Mouse (Mus musculus) layer of hippocampus, adult 8-10 months (tissue): ENCODE measurements around the gene Prrt3. TPM values are rescaled to one million over a fixed set of nuclear protein-coding genes. Genes with fewer than 3 reads are reported as not detected.

ENCODE experiments used
- DNase-seq, 2 experiments: peaks; one replicate each; pipeline ENCODE4 v3.0.0; 2022; ENCODE audit warnings: low spot score in 2 of 2
- microRNA-seq, 2 experiments: library from miRNA; unstranded; fragments of <30 nt; microRNA quantifications; one replicate each; pipeline ENCODE4 v1.2.0; 2022
- total RNA-seq, 4 experiments: library from RNA; stranded (reverse); gene quantifications; 2 replicates each; pipeline ENCODE4 v1.2.4; 2022

The Prrt3 gene
- total RNA-seq, 4 experiments from 2014 or later = 45.3 to 51.3 (median 49.8) TPM

GRCm38 (mm10) chr6:113451839-113452238, 49.9 kb downstream of the Prrt3 start:
- no peak for DNase-seq

GRCm38 (mm10) chr6:113447639-113448038, 54.1 kb downstream of the Prrt3 start:
- no peak for DNase-seq

- no peak for DNase-seq
Observed at GRCm38 (mm10) chr6:113444207-113444965, 57.3 kb downstream of the Prrt3 start.

Small RNA genes within 50 kb of the gene (microRNA-seq; reads per million reads assigned to microRNA genes)
- gene Gm23365 = 0 reads per million in 2 experiments

Other genes starting within 250 kb of the Prrt3 start
- gene Cpne9, start 219.6 kb downstream of the Prrt3 start, total RNA-seq = 10 to 100 TPM; 19.5 to 24.2 (median 19.9) TPM
- gene Brpf1, start 194.8 kb downstream of the Prrt3 start, total RNA-seq = 10 to 100 TPM; 36.8 to 40.5 (median 38.4) TPM
- 10 to 100 TPM in 2 of 4 experiments, 1 to 10 TPM in 2; 7.6 to 11.1 (median 9.4) TPM for gene Ogg1, start 175.0 kb downstream of the Prrt3 start, total RNA-seq
- 10 to 100 TPM; 57.2 to 74.1 (median 63.7) TPM for gene Camk1, start 157.9 kb downstream of the Prrt3 start, total RNA-seq
- 10 to 100 TPM; 43.4 to 49.8 (median 47.7) TPM for gene Tada3, start 124.0 kb downstream of the Prrt3 start, total RNA-seq
- 100 to 1,000 TPM; 282 to 324 (median 303) TPM for gene Arpc4, start 123.8 kb downstream of the Prrt3 start, total RNA-seq
- 10 to 100 TPM; 17.2 to 21.6 (median 19.6) TPM for gene Ttll3, start 112.7 kb downstream of the Prrt3 start, total RNA-seq
- 10 to 100 TPM; 27.4 to 39.1 (median 35.2) TPM for gene Rpusd3, start 82.6 kb downstream of the Prrt3 start, total RNA-seq
- gene Cidec, start 66.2 kb downstream of the Prrt3 start, total RNA-seq = not detected
- gene Jagn1, start 59.4 kb downstream of the Prrt3 start, total RNA-seq = 10 to 100 TPM; 38.5 to 47.0 (median 39.7) TPM
- under 1 TPM; 0.22 to 0.45 (median 0.41) TPM for gene Il17re, start 43.4 kb downstream of the Prrt3 start, total RNA-seq
- 1 to 10 TPM; 3.8 to 6.1 (median 4.8) TPM for gene Il17rc, start 30.5 kb downstream of the Prrt3 start, total RNA-seq
- 100 to 1,000 TPM in 2 of 4 experiments, 10 to 100 TPM in 2; 86.9 to 135 (median 104) TPM for gene Creld1, start 18.6 kb downstream of the Prrt3 start, total RNA-seq
- 10 to 100 TPM; 62.1 to 75.3 (median 71.4) TPM for gene Emc3, start 29.7 kb upstream of the Prrt3 start, total RNA-seq
- gene Fancd2, start 29.8 kb upstream of the Prrt3 start, total RNA-seq = 1 to 10 TPM; 2.0 to 2.5 (median 2.3) TPM
- gene Fancd2os, start 98.8 kb upstream of the Prrt3 start, total RNA-seq = under 1 TPM in 3 of 4 experiments, not detected in 1; 0.37 to 0.56 (median 0.55) TPM
- 100 to 1,000 TPM; 207 to 213 (median 208) TPM for gene Brk1, start 102.8 kb upstream of the Prrt3 start, total RNA-seq
- 10 to 100 TPM; 41.0 to 50.5 (median 47.0) TPM for gene Vhl, start 122.0 kb upstream of the Prrt3 start, total RNA-seq
- gene Irak2, start 136.5 kb upstream of the Prrt3 start, total RNA-seq = 10 to 100 TPM; 19.3 to 25.0 (median 21.7) TPM
- 10 to 100 TPM; 63.5 to 73.0 (median 68.1) TPM for gene Tatdn2, start 195.1 kb upstream of the Prrt3 start, total RNA-seq
- not detected for gene Ghrl, start 217.9 kb upstream of the Prrt3 start, total RNA-seq
- 10 to 100 TPM; 67.9 to 80.9 (median 77.0) TPM for gene Sec13, start 238.8 kb upstream of the Prrt3 start, total RNA-seq